Mouse (Mus musculus) embryonic fibroblast, embryonic 13.5 days (primary cell): ENCODE results near the gene Cks2.

ENCODE experiments used
- CTCF ChIP-seq: IDR thresholded peaks from 2 replicates; pipeline ENCODE4 v1.5.1; 2011; ENCODE audit warnings: mild to moderate bottlenecking, control low read depth, low read length, moderate library complexity, borderline replicate concordance; ENCODE audit not compliant: insufficient read depth
- POLR2A ChIP-seq: IDR thresholded peaks from 2 replicates; pipeline ENCODE4 v1.6.1; 2011; ENCODE audit warnings: low read depth, mild to moderate bottlenecking, control low read depth, low read length, moderate library complexity

DNA sequence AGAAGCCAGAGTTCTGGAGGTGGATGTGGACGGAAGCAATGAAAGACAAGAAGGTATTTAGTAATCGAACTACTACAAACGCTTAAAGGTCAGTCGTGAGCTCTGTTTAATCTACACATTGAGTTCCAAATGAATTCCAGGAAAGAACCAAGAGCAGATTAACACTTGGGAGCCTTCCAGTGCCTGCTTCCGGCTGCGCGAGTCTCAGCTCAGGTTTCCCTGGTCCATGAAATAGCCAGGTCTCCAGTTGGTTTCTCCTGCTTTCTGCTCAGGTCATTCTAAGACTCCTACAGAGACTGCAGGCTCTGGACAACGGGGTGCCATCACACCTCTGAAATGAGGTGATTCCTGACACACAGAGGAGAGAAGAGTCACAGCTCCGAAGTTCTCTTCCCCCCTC lies 34.0 kb upstream of the Cks2 start:
- TF ChIP-seq CTCF (no peak), POLR2A (no peak)
